Mouse (Mus musculus) embryonic stem cell, embryonic (primary cell): ENCODE data around the gene Cxcr4.

Source experiments
- CTCF ChIA-PET, 4 experiments: fragments of 300-600 bp in 2 of 4; fragments of 350-600 bp in 2 of 4; sonication (Branson Sonifier 250); formaldehyde crosslinking; loops; one replicate each; lab custom pipeline; 2022; ENCODE audit warnings: inconsistent platforms in 2 of 4; lab: Charles Lee
- POLR2A ChIA-PET, 4 experiments: fragments of 300-600 bp in 2 of 4; fragments of 350-600 bp in 2 of 4; sonication (Branson Sonifier 250); formaldehyde crosslinking; loops; one replicate each; lab custom pipeline; 2022; ENCODE audit warnings: antibody characterized with exemption in 4 of 4, inconsistent platforms in 1 of 4; lab: Charles Lee

The Cxcr4 gene

GRCm38 (mm10) chr1:128592211-128592741 is at the start of gene Cxcr4:
TSS of gene Cxcr4 (minus strand) at chr1:128592293.
- ChIA-PET CTCF (interaction anchor here in 2 of 4 experiments (0.6 to 1.8 kb wide), 9 partner anchors 9 to 1093 kb away, joined by 3 to 5 read pairs (median 3); no protein-coding TSS in a partner anchor), POLR2A (interaction anchor here in 3 of 4 experiments (0.6 to 5.0 kb wide), 24 partner anchors 8 to 234 kb away, joined by 3 to 27 read pairs (median 4); partner anchors contain the start of genes Dars (in 3 of the 3) and Mcm6 (in 2 of the 3))

GRCm38 (mm10) chr1:128639707-128640107 is 47.6 kb upstream of the Cxcr4 start:
- ChIA-PET POLR2A (interaction anchor here in 2 of 4 experiments (0.6 to 1.1 kb wide), 2 partner anchors 223 to 260 kb away, joined by 3 to 4 read pairs; partner anchors contain the start of gene Dars (in 1 of the 2)), CTCF (no interaction called here)

- POLR2A ChIA-PET: no interaction called here
- CTCF ChIA-PET: interaction anchor here in 1 of 4 experiments (0.6 kb wide), 1 partner anchor 86 kb away, joined by 5 read pairs; no protein-coding TSS in a partner anchor
Observed at GRCm38 (mm10) chr1:128637230-128637740, 45.2 kb upstream of the Cxcr4 start.

GRCm38 (mm10) chr1:128636258-128637229 is 44.5 kb upstream of the Cxcr4 start:
- POLR2A ChIA-PET: no interaction called here
- CTCF ChIA-PET: interaction anchor here in 1 of 4 experiments (0.6 kb wide), 1 partner anchor 85 kb away, joined by 5 read pairs; no protein-coding TSS in a partner anchor

GRCm38 (mm10) chr1:128633711-128634379 is 41.8 kb upstream of the Cxcr4 start:
- ChIA-PET POLR2A (no interaction called here), CTCF (interaction anchor here in 1 of 4 experiments (0.8 kb wide), 1 partner anchor 225 kb away, joined by 3 read pairs; no protein-coding TSS in a partner anchor)

GRCm38 (mm10) chr1:128632522-128632921 is 40.4 kb upstream of the Cxcr4 start:
- ChIA-PET POLR2A (interaction anchor here in 1 of 4 experiments (0.7 to 0.8 kb wide), 2 partner anchors 152 to 305 kb away, joined by 3 read pairs; no protein-coding TSS in a partner anchor), CTCF (interaction anchor here in 1 of 4 experiments (0.7 kb wide), 1 partner anchor 73 kb away, joined by 3 read pairs; no protein-coding TSS in a partner anchor)

GRCm38 (mm10) chr1:128626144-128626678 is 34.1 kb upstream of the Cxcr4 start:
- POLR2A ChIA-PET: no interaction called here
- CTCF ChIA-PET: no interaction called here

- ChIA-PET POLR2A (no interaction called here), CTCF (no interaction called here)
Observed at GRCm38 (mm10) chr1:128623594-128623887, 31.4 kb upstream of the Cxcr4 start.

- CTCF ChIA-PET: interaction anchor here in 1 of 4 experiments (0.6 kb wide), 1 partner anchor 410 kb away, joined by 4 read pairs; no protein-coding TSS in a partner anchor
- POLR2A ChIA-PET: interaction anchor here in 1 of 4 experiments (0.5 kb wide), 1 partner anchor 1452 kb away, joined by 3 read pairs; no protein-coding TSS in a partner anchor
Observed at GRCm38 (mm10) chr1:128622867-128623593, 30.9 kb upstream of the Cxcr4 start.

GRCm38 (mm10) chr1:128617654-128618310 is 25.7 kb upstream of the Cxcr4 start:
- POLR2A ChIA-PET: interaction anchor here in 1 of 4 experiments (1.0 kb wide), 1 partner anchor 25 kb away, joined by 4 read pairs; no protein-coding TSS in a partner anchor

GRCm38 (mm10) chr1:128616586-128616985 is 24.5 kb upstream of the Cxcr4 start:
- ChIA-PET POLR2A (no interaction called here), CTCF (no interaction called here)

More at GRCm38 (mm10) chr1:128617654-128618310, 25.7 kb upstream of the Cxcr4 start:
- CTCF ChIA-PET: interaction anchor here in 1 of 4 experiments (0.6 kb wide), 1 partner anchor 34 kb away, joined by 4 read pairs; no protein-coding TSS in a partner anchor

- POLR2A ChIA-PET: no interaction called here
- CTCF ChIA-PET: interaction anchor here in 1 of 4 experiments (0.7 kb wide), 1 partner anchor 23 kb away, joined by 3 read pairs; the partner anchor contains the start of gene Cxcr4
Observed at GRCm38 (mm10) chr1:128615459-128615806, 23.3 kb upstream of the Cxcr4 start.

- POLR2A ChIA-PET: interaction anchor here in 1 of 4 experiments (0.6 kb wide), 1 partner anchor 20 kb away, joined by 3 read pairs; no protein-coding TSS in a partner anchor
- CTCF ChIA-PET: interaction anchor here in 1 of 4 experiments (0.7 kb wide), 1 partner anchor 23 kb away, joined by 3 read pairs; the partner anchor contains the start of gene Cxcr4
Observed at GRCm38 (mm10) chr1:128614653-128615458, 22.8 kb upstream of the Cxcr4 start.

- CTCF ChIA-PET: interaction anchor here in 1 of 4 experiments (0.6 kb wide), 1 partner anchor 1589 kb away, joined by 8 read pairs; no protein-coding TSS in a partner anchor
Observed at GRCm38 (mm10) chr1:128608119-128608518, 16.0 kb upstream of the Cxcr4 start.

GRCm38 (mm10) chr1:128607423-128607822 is 15.3 kb upstream of the Cxcr4 start:
- ChIA-PET POLR2A (no interaction called here), CTCF (no interaction called here)

More at GRCm38 (mm10) chr1:128608119-128608518, 16.0 kb upstream of the Cxcr4 start:
- POLR2A ChIA-PET: interaction anchor here in 1 of 4 experiments (0.8 kb wide), 1 partner anchor 149 kb away, joined by 3 read pairs; no protein-coding TSS in a partner anchor

GRCm38 (mm10) chr1:128605794-128606193 is 13.7 kb upstream of the Cxcr4 start:
- CTCF ChIA-PET: no interaction called here
- POLR2A ChIA-PET: interaction anchor here in 1 of 4 experiments (0.8 kb wide), 1 partner anchor 13 kb away, joined by 3 read pairs; no protein-coding TSS in a partner anchor
